Mouse (Mus musculus) kidney, postnatal 10 days (tissue): ENCODE measurements around the gene Lpp.

ENCODE experiments used
- DNase-seq: peaks from one replicate; pipeline ENCODE4 v3.0.0; 2021; ENCODE audit warnings: mixed read lengths

Gene Lpp

GRCm38 (mm10) chr16:24474781-24475180, 81.5 kb downstream of the Lpp start:
- no peak for DNase-seq

GRCm38 (mm10) chr16:24475305-24475947, 82.1 kb downstream of the Lpp start:
- DNase-seq: no peak

GRCm38 (mm10) chr16:24476911-24477401, 83.6 kb downstream of the Lpp start:
- DNase-seq: no peak

GRCm38 (mm10) chr16:24478006-24478405, 84.7 kb downstream of the Lpp start:
- DNase-seq: no peak

GRCm38 (mm10) chr16:24478851-24479250, 85.5 kb downstream of the Lpp start:
- DNase-seq: no peak

GRCm38 (mm10) chr16:24482648-24483047, 89.3 kb downstream of the Lpp start:
- DNase-seq: no peak

GRCm38 (mm10) chr16:24483527-24484101, 90.3 kb downstream of the Lpp start:
- DNase-seq: no peak

- DNase-seq: peak; percentile 78
Observed at GRCm38 (mm10) chr16:24487782-24488241, 94.5 kb downstream of the Lpp start.

GRCm38 (mm10) chr16:24489516-24490285, 96.4 kb downstream of the Lpp start:
- no peak for DNase-seq

- peak; percentile 56 for DNase-seq
Observed at GRCm38 (mm10) chr16:24490751-24491485, 97.6 kb downstream of the Lpp start.

- DNase-seq: no peak
Observed at GRCm38 (mm10) chr16:24491486-24491758, 98.1 kb downstream of the Lpp start.

GRCm38 (mm10) chr16:24492194-24492940, 99.1 kb downstream of the Lpp start:
- no peak for DNase-seq

GRCm38 (mm10) chr16:24494531-24494930, 101.2 kb downstream of the Lpp start:
- peak; percentile 29 for DNase-seq

- DNase-seq: no peak
Observed at GRCm38 (mm10) chr16:24495461-24495860, 102.2 kb downstream of the Lpp start.

GRCm38 (mm10) chr16:24496635-24497034, 103.3 kb downstream of the Lpp start:
- no peak for DNase-seq

GRCm38 (mm10) chr16:24497413-24497812, 104.1 kb downstream of the Lpp start:
- DNase-seq: no peak

GRCm38 (mm10) chr16:24498103-24498659, 104.9 kb downstream of the Lpp start:
- DNase-seq: no peak

GRCm38 (mm10) chr16:24501197-24501596, 107.9 kb downstream of the Lpp start:
- DNase-seq: no peak

- no peak for DNase-seq
Observed at GRCm38 (mm10) chr16:24501628-24502294, 108.5 kb downstream of the Lpp start.

GRCm38 (mm10) chr16:24502295-24502823, 109.1 kb downstream of the Lpp start:
- no peak for DNase-seq
